8 mouse cellular contexts compared by ENCODE assay signal in genomic region chr3:67583125-67583845, GRCm38 (mm10). TPM values are rescaled to one million over a fixed set of nuclear protein-coding genes. Genes with fewer than 3 reads are reported as not detected.
DNase-seq lines count a peak whose midpoint lies in the region; ATAC-seq and TF ChIP-seq lines count a peak whose summit lies in the region.

No protein-coding gene starts in this region.

- no peak for ATAC-seq in heart, embryonic 11.5 days (replicated peaks; ENCODE audit: insufficient number of reproducible peaks, low FRiP score, low TSS enrichment)
- no peak; the same call in 1 of the 2 replicates for ATAC-seq in forebrain, embryonic 12.5 days (ENCODE audit: low FRiP score)
- 0 out of 2 replicates have a peak, but pooled peaks have one; percentile 7 for ATAC-seq in limb, embryonic 14.5 days (ENCODE audit: low FRiP score, low read depth)
- peak; percentile 27; the same call in 1 of the 2 replicates for ATAC-seq in stomach, embryonic 16.5 days (ENCODE audit: insufficient read depth, low FRiP score)

- no peak for TF ChIP-seq EP300 in CH12.LX (IDR thresholded peaks at IDR 0.05; ENCODE audit: low read length)

- no peaks in the 10 kb centered on the region for H3K27me3 ChIP-seq in heart, embryonic 11.5 days (ENCODE audit: control insufficient read depth, insufficient read depth, low read length)
- H3K27me3 ChIP-seq in CH12.LX (replicated peaks), result no peaks in the 10 kb centered on the region
- peaks cover 6% of the 10 kb centered on the region for H3K27me3 ChIP-seq in forebrain, embryonic 12.5 days
- no peaks in the 10 kb centered on the region; the same call in 1 of the 2 replicates for H3K27me3 ChIP-seq in limb, embryonic 14.5 days (ENCODE audit: control insufficient read depth, insufficient read depth, low read length)
- H3K27me3 ChIP-seq in stomach, embryonic 16.5 days (ENCODE audit: control insufficient read depth, insufficient read depth, low read length), result no peaks in the 10 kb centered on the region

- peak overlapping the region; percentile 79 for H3K9ac ChIP-seq in heart, embryonic 11.5 days (ENCODE audit: low read depth, low read length)
- H3K9ac ChIP-seq in CH12.LX (ENCODE audit: insufficient read depth, low read depth), result peak overlapping the region; percentile 83
- H3K9ac ChIP-seq in forebrain, embryonic 12.5 days, result peak overlapping the region; percentile 88
- peak overlapping the region; percentile 71 for H3K9ac ChIP-seq in limb, embryonic 14.5 days (ENCODE audit: low read depth, low read length, severe bottlenecking)
- peak overlapping the region; percentile 77 for H3K9ac ChIP-seq in stomach, embryonic 16.5 days (ENCODE audit: low read length)

- no peak for TF ChIP-seq RAD21 in CH12.LX (IDR thresholded peaks at IDR 0.05; ENCODE audit: low read depth, low read length)

- H3K4me3 ChIP-seq in heart, embryonic 11.5 days (ENCODE audit: low read depth, low read length), result peak overlapping the region; percentile 70
- peak overlapping the region; percentile 78 to 100 (median 84) for H3K4me3 ChIP-seq in CH12.LX (replicated peaks in 1 of 3; ENCODE audit: low read depth in 2 of 3, low read length in 2 of 3, poor library complexity in 1 of 3)
- peak overlapping the region; percentile 83 for H3K4me3 ChIP-seq in forebrain, embryonic 12.5 days (replicated peaks)
- H3K4me3 ChIP-seq in limb, embryonic 14.5 days (replicated peaks; ENCODE audit: low read length), result peak overlapping the region; percentile 81
- H3K4me3 ChIP-seq in stomach, embryonic 16.5 days (replicated peaks; ENCODE audit: low read length), result peak overlapping the region; percentile 73

- H3K36me3 ChIP-seq in heart, embryonic 11.5 days (ENCODE audit: control insufficient read depth, insufficient read depth, low read length), result peaks cover 4% of the 10 kb centered on the region; the same call in 1 of the 2 replicates
- peaks cover 11 to 36% of the 10 kb centered on the region in 2 experiments for H3K36me3 ChIP-seq in CH12.LX (replicated peaks in 1 of 2; ENCODE audit: control insufficient read depth in 1 of 2, insufficient read depth in 1 of 2, low read length in 1 of 2)
- peaks cover 4% of the 10 kb centered on the region; the same call in 1 of the 2 replicates for H3K36me3 ChIP-seq in forebrain, embryonic 12.5 days (replicated peaks)
- peaks cover 13% of the 10 kb centered on the region for H3K36me3 ChIP-seq in limb, embryonic 14.5 days (ENCODE audit: control insufficient read depth, insufficient read depth, low read length)
- 0 out of 2 replicates have a peak, but pooled peaks cover 4% of the 10 kb centered on the region for H3K36me3 ChIP-seq in stomach, embryonic 16.5 days (ENCODE audit: control insufficient read depth, insufficient read depth, low read length)

- no peak overlapping the region for H3K27ac ChIP-seq in heart, embryonic 11.5 days (ENCODE audit: low read depth, low read length)
- no peak overlapping the region for H3K27ac ChIP-seq in CH12.LX (ENCODE audit: insufficient read depth, low read depth)
- H3K27ac ChIP-seq in forebrain, embryonic 12.5 days, result 0 out of 2 replicates have a peak overlapping the region, but pooled peaks have one; percentile 65
- no peak overlapping the region for H3K27ac ChIP-seq in limb, embryonic 14.5 days (replicated peaks; ENCODE audit: low read depth, low read length)
- H3K27ac ChIP-seq in stomach, embryonic 16.5 days (ENCODE audit: low read length), result peak overlapping the region; percentile 5

- WGBS in heart, embryonic 11.5 days (ENCODE audit: insufficient replicate concordance), result 14% methylated on average over 16 of the region's 16 CpGs
- WGBS in forebrain, embryonic 12.5 days, result 22% methylated on average over 16 of the region's 16 CpGs
- WGBS in limb, embryonic 14.5 days, result 17% methylated on average over 16 of the region's 16 CpGs
- WGBS in stomach, embryonic 16.5 days, result 14% methylated on average over 16 of the region's 16 CpGs

- no peak for TF ChIP-seq CTCF in CH12.LX (conservative IDR thresholded peaks at IDR 0.05 in 1 of 2, IDR thresholded peaks at IDR 0.05 in 1 of 2; ENCODE audit: low read depth in 2 of 2, low read length in 2 of 2)

- no peaks in the 10 kb centered on the region; the same call in 1 of the 2 replicates for H3K79me2 ChIP-seq in CH12.LX (replicated peaks; ENCODE audit: control insufficient read depth, extremely low read depth, insufficient read depth, poor library complexity, severe bottlenecking)

- in situ Hi-C loops in CH12.LX (cut with MboI; ENCODE audit: low pct_ligation_motif_present, low pct_unique_long_range_greater_than_20kb, low sequenced_read_pairs), result no loop called here

- TF ChIP-seq POLR2A in CH12.LX (IDR thresholded peaks at IDR 0.05; ENCODE audit: low read depth, low read length), result no peak
- no peak for TF ChIP-seq POLR2A in limb, embryonic 14.5 days (IDR thresholded peaks at IDR 0.05; ENCODE audit: borderline replicate concordance, extremely low read depth, insufficient read depth, insufficient read length)

- DNase-seq in heart, postnatal 4 days, result no peak
- DNase-seq in CH12.LX (ENCODE audit: extremely low read depth), result peak; percentile 12
- no peak for DNase-seq in limb, embryonic 14.5 days (ENCODE audit: low spot score)
- DNase-seq in cerebellum, postnatal 10 days, result no peak
- no peak for DNase-seq in testis, postnatal 14 days (ENCODE audit: low spot score)

- H3K4me2 ChIP-seq in heart, embryonic 11.5 days, result peak overlapping the region; percentile 89
- H3K4me2 ChIP-seq in CH12.LX (ENCODE audit: insufficient read depth, low read depth, poor library complexity, severe bottlenecking), result peak overlapping the region; percentile 94
- peak overlapping the region; percentile 88 for H3K4me2 ChIP-seq in forebrain, embryonic 12.5 days
- peak overlapping the region; percentile 92 for H3K4me2 ChIP-seq in limb, embryonic 14.5 days (replicated peaks; ENCODE audit: low read depth, low read length, severe bottlenecking)
- H3K4me2 ChIP-seq in stomach, embryonic 16.5 days (ENCODE audit: low read depth, low read length), result peak overlapping the region; percentile 72

- dilution Hi-C loops in CH12.LX (cut with MboI; ENCODE audit: extremely low pct_ligation_motif_present, extremely low pct_unique_long_range_greater_than_20kb, low sequenced_read_pairs), result no loop called here

- no peaks in the 10 kb centered on the region for H3K9me3 ChIP-seq in heart, embryonic 11.5 days (replicated peaks; ENCODE audit: control insufficient read depth, low read length)
- H3K9me3 ChIP-seq in CH12.LX (replicated peaks; ENCODE audit: low read length), result peaks cover 2% of the 10 kb centered on the region
- H3K9me3 ChIP-seq in forebrain, embryonic 12.5 days, result no peaks in the 10 kb centered on the region; the same call in 1 of the 2 replicates
- no peaks in the 10 kb centered on the region for H3K9me3 ChIP-seq in limb, embryonic 14.5 days (ENCODE audit: control insufficient read depth, low read length)
- H3K9me3 ChIP-seq in stomach, embryonic 16.5 days (replicated peaks; ENCODE audit: control insufficient read depth, low read length), result no peaks in the 10 kb centered on the region

- H3K4me1 ChIP-seq in heart, embryonic 11.5 days (ENCODE audit: control insufficient read depth, insufficient read depth, low read length), result peaks cover 5% of the 10 kb centered on the region; the same call in 1 of the 2 replicates
- H3K4me1 ChIP-seq in CH12.LX (ENCODE audit: control insufficient read depth in 1 of 2, insufficient read depth in 2 of 2), result peaks cover 0 to 26% of the 10 kb centered on the region in 2 experiments; a peak in 2 of 4 replicates
- H3K4me1 ChIP-seq in forebrain, embryonic 12.5 days, result peaks cover 9% of the 10 kb centered on the region; the same call in 1 of the 2 replicates
- H3K4me1 ChIP-seq in limb, embryonic 14.5 days (ENCODE audit: control insufficient read depth, insufficient read depth, low read length), result peaks cover 3% of the 10 kb centered on the region; the same call in 1 of the 2 replicates
- H3K4me1 ChIP-seq in stomach, embryonic 16.5 days (ENCODE audit: control insufficient read depth, insufficient read depth, low read length), result 0 out of 2 replicates have a peak, but pooled peaks cover 8% of the 10 kb centered on the region

TF ChIP-seq in CH12.LX, 34 proteins besides CTCF, POLR2A, EP300 and RAD21:
- TF ChIP-seq MAZ (IDR thresholded peaks at IDR 0.05; ENCODE audit: low read depth, low read length) (no peak), NRF1 (IDR thresholded peaks at IDR 0.05; ENCODE audit: low read depth, low read length) (no peak), BHLHE40 (IDR thresholded peaks at IDR 0.05; ENCODE audit: low read depth, low read length) (peak; percentile 61), IRF4 (IDR thresholded peaks at IDR 0.05; ENCODE audit: low read depth, low read length) (peak; percentile 20; the same call in 1 of the 2 replicates)

RNA-seq across cellular contexts. Expression of gene Mfsd1, which starts 0.7 kb away (rescaled TPM):
- polyA plus RNA-seq in heart, embryonic 11.5 days (2014; fragmentation: Nextera tagmentation; extraction: Ambion mirVana), result 43.1 and 55.5 TPM in 2 replicates
- total RNA-seq in heart, postnatal 4 days (2021), result 10 to 100 TPM; 36.8 to 38.2 TPM
- 44.3 and 50.3 TPM in 2 replicates for total RNA-seq in CH12.LX (2012; rRNA removed)
- 56.8 and 68.7 TPM in 2 replicates for total RNA-seq in CH12.LX (2014; rRNA removed)
- 82.2 and 95.7 TPM in 2 replicates for polyA plus RNA-seq in CH12.LX (2012; ENCODE audit: insufficient read length, low read depth)
- 48.7 and 49.8 TPM in 2 replicates for polyA plus RNA-seq in forebrain, embryonic 12.5 days (2016; fragmentation: Nextera tagmentation; extraction: Ambion mirVana)
- polyA plus RNA-seq in limb, embryonic 14.5 days (2012; rRNA removed), result 36.9 and 40.4 TPM in 2 replicates
- polyA plus RNA-seq in limb, embryonic 14.5 days (2014; fragmentation: Nextera tagmentation; extraction: Ambion mirVana), result 61.8 and 62.2 TPM in 2 replicates
- 47.5 and 48.9 TPM in 2 replicates for polyA plus RNA-seq in stomach, embryonic 16.5 days (2015; fragmentation: Nextera tagmentation; extraction: Ambion mirVana)

Comparison
In these comparisons a context has a peak if more than half of its experiments do, and no peak if none do; other contexts are left out.
1. ATAC-seq: peak in limb, embryonic 14.5 days (single experiment) and stomach, embryonic 16.5 days (single experiment); none in heart, embryonic 11.5 days (single experiment) and forebrain, embryonic 12.5 days (single experiment).
2. H3K27ac ChIP-seq: peak in forebrain, embryonic 12.5 days (single experiment) and stomach, embryonic 16.5 days (single experiment); none in heart, embryonic 11.5 days (single experiment), CH12.LX (single experiment) and limb, embryonic 14.5 days (single experiment).
3. Peak in every context shown above with its lines, with median percentiles within 50 percentile points of each other: H3K4me2 ChIP-seq, H3K4me3 ChIP-seq and H3K9ac ChIP-seq.